Mouse (Mus musculus): ENCODE data around the gene Dpagt1.

DNA sequence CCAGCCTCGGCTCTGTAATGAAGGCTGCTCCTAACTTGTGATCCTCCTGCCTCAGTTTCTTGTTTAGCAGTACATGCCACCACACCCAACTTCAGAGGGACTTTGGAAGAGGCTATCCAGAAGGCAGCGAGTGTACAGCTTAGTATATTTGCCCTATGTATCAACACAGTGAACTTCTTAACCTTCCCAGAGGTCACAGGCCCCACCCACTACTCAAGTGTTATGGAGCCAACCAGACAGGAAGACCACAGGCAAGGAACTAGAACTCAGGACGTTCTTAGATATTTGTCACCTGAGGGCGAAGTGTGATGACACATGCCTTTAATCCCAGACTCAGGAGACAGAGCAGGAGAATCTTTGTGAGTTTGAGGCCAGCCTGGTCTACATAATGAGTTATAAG, 21.8 kb downstream of the Dpagt1 start:
- no peak for TF ChIP-seq CTCF (IDR thresholded peaks at IDR 0.05; ENCODE audit: borderline replicate concordance, insufficient read depth, low read length)
- TF ChIP-seq POLR2A (IDR thresholded peaks at IDR 0.05; ENCODE audit: low read depth, low read length), result no peak
